Mouse (Mus musculus) kidney, embryonic 16.5 days (tissue): ENCODE measurements at regions not wholly inside any gene's neighbourhood (a gene's known extent, or its start where the extent isn't known, plus 50 kb on each side); places are given as distances from the start of the nearest gene placed in this dataset.

ENCODE experiments used
- ATAC-seq: fragments of 200-750 bp; cut with Nextera tagmentation; 2 replicates; pipeline ENCODE4 v1.8.0; 2017; ENCODE audit warnings: moderate TSS enrichment; ENCODE audit not compliant: low FRiP score, low TSS enrichment
- H3K27ac ChIP-seq: fragments of 300-500 bp; sonication (generic); 2 replicates; pipeline ENCODE4 v1.5.1; 2014; ENCODE audit warnings: low read length
- H3K27me3 ChIP-seq: fragments of 300-500 bp; sonication (generic); 2 replicates; pipeline ENCODE4 v1.6.1; 2014; ENCODE audit warnings: low read length, control low read depth, mixed read lengths; ENCODE audit not compliant: insufficient read depth
- H3K36me3 ChIP-seq: fragments of 300-500 bp; sonication (generic); 2 replicates; pipeline ENCODE4 v1.6.1; 2014; ENCODE audit warnings: low read length, control low read depth, mixed read lengths; ENCODE audit not compliant: insufficient read depth
- H3K4me1 ChIP-seq: fragments of 300-500 bp; sonication (generic); 2 replicates; pipeline ENCODE4 v1.6.1; 2014; ENCODE audit warnings: low read length, control low read depth, mixed read lengths; ENCODE audit not compliant: insufficient read depth
- H3K4me2 ChIP-seq: fragments of 300-500 bp; sonication (generic); replicated peaks from 2 replicates; pipeline ENCODE4 v1.6.1; 2014; ENCODE audit warnings: low read depth, low read length
- H3K4me3 ChIP-seq: fragments of 300-500 bp; sonication (generic); 2 replicates; pipeline ENCODE4 v1.5.1; 2014; ENCODE audit warnings: mild to moderate bottlenecking, low read length
- H3K9ac ChIP-seq: fragments of 300-500 bp; sonication (generic); replicated peaks from 2 replicates; pipeline ENCODE4 v1.6.1; 2014; ENCODE audit warnings: low read length
- H3K9me3 ChIP-seq: fragments of 300-500 bp; sonication (generic); 2 replicates; pipeline ENCODE4 v1.6.1; 2016; ENCODE audit warnings: low read length, control low read depth
- WGBS: fragments of 180-500 bp; shearing (Covaris S2); extraction: QIAGEN DNeasy Blood & Tissue Kit; methylation state at CpG from one replicate; pipeline ENCODE4 v1.1.7; 2014; 5-methylcytosine and 5-hydroxymethylcytosine counted together

DNA sequence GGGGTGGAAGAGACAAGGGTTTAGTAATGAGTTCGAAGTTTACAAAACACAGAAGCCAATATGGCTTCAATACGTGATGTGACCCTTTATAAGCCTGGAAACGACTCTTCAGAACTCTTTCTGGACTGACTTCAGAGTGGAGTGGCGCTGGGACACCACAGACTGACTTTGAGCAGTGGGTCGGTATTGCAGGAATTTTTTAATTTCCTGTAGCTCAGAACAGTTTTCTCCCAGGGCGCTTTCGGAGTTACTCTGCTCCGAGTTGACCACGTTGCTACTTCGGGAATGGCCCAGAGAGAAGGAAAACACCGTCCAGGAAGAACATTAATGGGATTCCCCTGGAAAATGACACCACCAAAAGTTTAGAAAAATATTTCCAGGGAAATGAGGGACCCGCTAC, 129.1 kb downstream of the Emx2 start:
- Histone ChIP-seq H3K9me3 (no peaks in the 10 kb centered on the region), H3K4me2 (no peak overlapping the region), H3K36me3 (no peaks in the 10 kb centered on the region), H3K4me1 (peaks cover 18% of the 10 kb centered on the region), H3K27me3 (no peaks in the 10 kb centered on the region), H3K9ac (no peak overlapping the region), H3K4me3 (no peak overlapping the region), H3K27ac (peak overlapping the region; percentile 34; the same call in 1 of the 2 replicates)
- WGBS, result 33% methylated on average over 12 of the region's 12 CpGs
- ATAC-seq, result no peak

DNA sequence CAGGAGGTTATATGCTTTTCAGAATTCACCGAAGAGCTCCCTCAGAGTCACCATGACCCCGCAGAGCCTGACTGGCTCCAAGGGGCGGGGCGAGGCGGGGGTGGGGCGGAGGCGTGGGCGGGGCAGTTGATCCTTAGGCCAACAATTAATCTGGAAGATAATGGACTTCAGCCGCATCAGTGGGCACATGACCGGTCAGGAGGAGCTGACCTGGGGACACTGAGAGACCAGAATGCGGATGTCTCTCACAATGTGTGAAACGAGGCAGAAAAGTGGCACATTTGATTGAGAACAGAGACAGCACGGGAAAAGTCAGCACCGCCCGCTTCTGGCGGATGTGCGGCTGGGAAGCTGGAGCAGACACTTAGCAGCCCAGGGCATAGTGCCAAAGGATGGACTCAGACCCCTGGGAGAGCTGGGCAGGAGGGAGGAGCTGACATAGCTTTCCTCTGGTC, 129.9 kb downstream of the Emx2 start:
- Histone ChIP-seq H3K27ac (peak overlapping the region; percentile 85), H3K4me1 (peaks cover 22% of the 10 kb centered on the region), H3K9ac (peak overlapping the region; percentile 19; the same call in 1 of the 2 replicates), H3K4me2 (peak overlapping the region; percentile 51), H3K36me3 (no peaks in the 10 kb centered on the region), H3K4me3 (peak overlapping the region; percentile 40), H3K27me3 (no peaks in the 10 kb centered on the region), H3K9me3 (no peaks in the 10 kb centered on the region)
- WGBS, result 4% methylated on average over 17 of the region's 17 CpGs
- ATAC-seq, result peak; percentile 86

- 97% methylated on average over 3 of the region's 3 CpGs for WGBS
- no peak for ATAC-seq
These were observed 131.8 kb downstream of the Emx2 start for GRCm38 (mm10) chr19:59590021-59590420.

DNA sequence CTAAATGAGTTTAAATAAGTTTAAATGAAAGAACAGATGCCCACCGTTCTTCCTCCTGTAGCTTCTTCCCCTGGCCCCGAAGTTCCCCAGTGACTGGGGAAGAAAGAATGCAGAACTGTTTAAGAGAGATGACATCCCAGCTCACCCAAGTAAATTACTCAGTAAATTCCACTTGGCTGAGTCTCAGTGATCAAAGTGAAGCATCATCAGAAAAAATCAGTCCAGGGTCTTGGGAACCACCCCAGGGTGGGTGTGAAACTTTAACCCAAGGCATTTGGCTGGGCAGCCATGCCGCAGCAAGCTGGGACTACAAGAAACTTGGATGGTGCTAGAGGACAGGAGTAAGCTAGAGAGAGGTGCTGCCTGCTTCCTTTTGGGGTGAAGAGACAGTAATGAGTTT, 133.9 kb downstream of the Emx2 start:
- Histone ChIP-seq H3K4me2 (no peak overlapping the region), H3K27me3 (no peaks in the 10 kb centered on the region), H3K27ac (peak overlapping the region; percentile 38; the same call in 1 of the 2 replicates), H3K9me3 (no peaks in the 10 kb centered on the region), H3K9ac (no peak overlapping the region), H3K4me3 (no peak overlapping the region), H3K4me1 (peaks cover 22% of the 10 kb centered on the region), H3K36me3 (no peaks in the 10 kb centered on the region)
- 38% methylated on average over 3 of the region's 3 CpGs for WGBS
- ATAC-seq, result peak; percentile 21

More at GRCm38 (mm10) chr19:59590021-59590420, 131.8 kb downstream of the Emx2 start:
- Histone ChIP-seq H3K27ac (peak overlapping the region; percentile 85; the same call in 1 of the 2 replicates), H3K4me1 (peaks cover 22% of the 10 kb centered on the region), H3K9ac (no peak overlapping the region), H3K4me2 (no peak overlapping the region), H3K4me3 (no peak overlapping the region), H3K9me3 (no peaks in the 10 kb centered on the region), H3K27me3 (no peaks in the 10 kb centered on the region), H3K36me3 (no peaks in the 10 kb centered on the region)

GRCm38 (mm10) chr19:59624288-59624795, 166.2 kb downstream of the Emx2 start:
- no peak for ATAC-seq
- H3K4me1 ChIP-seq, result peaks cover 19% of the 10 kb centered on the region
- no peaks in the 10 kb centered on the region for H3K9me3 ChIP-seq
- H3K4me3 ChIP-seq, result no peak overlapping the region
- no peak overlapping the region for H3K4me2 ChIP-seq
- 75% methylated on average over 6 of the region's 6 CpGs for WGBS
- no peaks in the 10 kb centered on the region for H3K36me3 ChIP-seq
- H3K27me3 ChIP-seq, result no peaks in the 10 kb centered on the region
- no peak overlapping the region for H3K27ac ChIP-seq
- H3K9ac ChIP-seq, result no peak overlapping the region

- Histone ChIP-seq H3K4me2 (0 out of 2 replicates have a peak overlapping the region, but pooled peaks have one; percentile 5), H3K27ac (no peak overlapping the region), H3K9me3 (no peaks in the 10 kb centered on the region), H3K9ac (no peak overlapping the region), H3K36me3 (no peaks in the 10 kb centered on the region), H3K4me1 (peaks cover 45% of the 10 kb centered on the region), H3K4me3 (no peak overlapping the region), H3K27me3 (no peaks in the 10 kb centered on the region)
- 34% methylated on average over 3 of the region's 3 CpGs for WGBS
- ATAC-seq, result no peak
These were observed 169.5 kb downstream of the Emx2 start for GRCm38 (mm10) chr19:59627681-59628080.

- no peak for ATAC-seq
- Histone ChIP-seq H3K9ac (no peak overlapping the region), H3K36me3 (no peaks in the 10 kb centered on the region), H3K27ac (no peak overlapping the region), H3K9me3 (no peaks in the 10 kb centered on the region), H3K4me3 (no peak overlapping the region), H3K4me2 (0 out of 2 replicates have a peak overlapping the region, but pooled peaks have one; percentile 5), H3K27me3 (no peaks in the 10 kb centered on the region), H3K4me1 (peaks cover 45% of the 10 kb centered on the region)
- WGBS, result 47% methylated on average over 15 of the region's 15 CpGs
These were observed 170.4 kb downstream of the Emx2 start for GRCm38 (mm10) chr19:59628296-59629160.

DNA sequence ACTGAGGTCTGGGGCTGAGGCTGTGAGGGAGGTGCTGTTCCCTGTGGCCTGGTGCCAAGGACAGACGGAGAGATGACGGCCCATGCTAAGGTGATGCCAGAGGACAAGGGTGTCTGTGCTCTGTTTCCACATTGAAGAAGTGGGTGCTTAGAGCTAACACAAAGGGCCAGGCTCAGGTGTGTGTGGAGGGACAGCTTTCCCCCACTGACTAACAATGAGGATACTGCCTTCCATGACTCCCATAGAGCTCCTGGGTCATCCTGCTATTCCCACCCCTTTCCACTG, 170.9 kb downstream of the Emx2 start:
- 0 out of 2 replicates have a peak, but pooled peaks have one; percentile 16 for ATAC-seq
- Histone ChIP-seq H3K27ac (peak overlapping the region; percentile 92; the same call in 1 of the 2 replicates), H3K9ac (no peak overlapping the region), H3K4me1 (peaks cover 45% of the 10 kb centered on the region), H3K27me3 (no peaks in the 10 kb centered on the region), H3K9me3 (no peaks in the 10 kb centered on the region), H3K4me2 (no peak overlapping the region), H3K36me3 (no peaks in the 10 kb centered on the region), H3K4me3 (no peak overlapping the region)
- WGBS, result 59% methylated on average over 2 of the region's 2 CpGs

GRCm38 (mm10) chr19:59630095-59630494, 171.9 kb downstream of the Emx2 start:
- peak overlapping the region; percentile 92 for H3K27ac ChIP-seq

GRCm38 (mm10) chr19:59630706-59631105, 172.5 kb downstream of the Emx2 start:
- H3K4me2 ChIP-seq, result peak overlapping the region; percentile 5; the same call in 1 of the 2 replicates
- no peaks in the 10 kb centered on the region for H3K9me3 ChIP-seq
- peaks cover 45% of the 10 kb centered on the region for H3K4me1 ChIP-seq
- H3K4me3 ChIP-seq, result no peak overlapping the region
- 14% methylated on average over 4 of the region's 4 CpGs for WGBS
- H3K27ac ChIP-seq, result peak overlapping the region; percentile 92
- no peaks in the 10 kb centered on the region for H3K27me3 ChIP-seq
- no peaks in the 10 kb centered on the region for H3K36me3 ChIP-seq
- H3K9ac ChIP-seq, result no peak overlapping the region
- ATAC-seq, result no peak

More at GRCm38 (mm10) chr19:59630095-59630494, 171.9 kb downstream of the Emx2 start:
- Histone ChIP-seq H3K4me1 (peaks cover 45% of the 10 kb centered on the region), H3K36me3 (no peaks in the 10 kb centered on the region), H3K27me3 (no peaks in the 10 kb centered on the region), H3K4me2 (peak overlapping the region; percentile 5; the same call in 1 of the 2 replicates), H3K4me3 (no peak overlapping the region), H3K9ac (no peak overlapping the region), H3K9me3 (no peaks in the 10 kb centered on the region)
- ATAC-seq, result peak; percentile 79
- 26% methylated on average over 8 of the region's 8 CpGs for WGBS
